Mouse (Mus musculus): Measurements from ENCODE around the gene Pdpr. TPM values are rescaled to one million over a fixed set of nuclear protein-coding genes. Genes with fewer than 3 reads are reported as not detected.

Pdpr gene
- polyA plus RNA-seq (2015; fragmentation: Nextera tagmentation; extraction: Ambion mirVana): 9.5 and 9.8 TPM in 2 replicates

DNA sequence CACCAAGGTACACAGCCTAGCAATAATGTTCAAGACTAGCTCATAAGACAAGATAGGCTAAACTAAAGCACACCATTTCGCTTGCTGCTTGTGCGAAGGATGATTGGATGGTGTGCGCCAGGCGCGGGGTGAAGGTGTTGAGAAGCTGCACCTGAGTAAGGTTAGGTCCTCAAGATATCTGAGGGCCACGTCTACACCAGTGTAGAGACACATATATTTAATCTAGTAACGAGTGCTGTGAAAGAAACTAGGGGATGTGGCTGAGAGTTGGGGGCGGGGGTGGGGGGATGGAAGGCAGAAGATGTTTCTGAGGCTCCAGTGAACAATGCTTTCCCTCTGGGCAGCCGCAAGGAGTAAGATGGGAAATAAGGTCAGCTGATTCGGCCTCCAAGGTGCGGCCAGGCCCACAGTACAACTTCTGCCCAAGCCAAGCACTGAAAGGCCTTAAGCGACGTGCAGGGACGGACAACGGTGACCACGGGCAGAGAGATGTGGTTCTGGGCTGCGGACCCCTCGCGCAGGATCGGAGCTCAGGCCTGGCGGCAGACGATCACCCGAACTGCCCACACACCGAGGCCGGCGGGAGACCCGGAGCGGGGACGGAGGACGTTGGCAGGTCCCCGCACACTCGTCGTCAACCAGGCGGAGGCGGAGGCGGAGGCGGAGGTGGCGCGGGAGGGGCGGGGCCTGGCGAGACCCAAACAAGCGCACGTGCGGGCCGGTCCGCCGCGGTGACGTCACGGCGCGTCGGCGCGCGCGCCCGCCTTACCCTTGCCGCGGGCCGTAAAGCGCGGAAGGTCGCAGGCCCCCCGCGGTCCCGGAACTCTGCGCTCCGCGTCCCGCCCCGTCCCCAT lies at the start of gene Pdpr:
Gene Pdpr (plus strand): TSS at position 766 of the 854 bp plus-strand sequence.

DNA sequence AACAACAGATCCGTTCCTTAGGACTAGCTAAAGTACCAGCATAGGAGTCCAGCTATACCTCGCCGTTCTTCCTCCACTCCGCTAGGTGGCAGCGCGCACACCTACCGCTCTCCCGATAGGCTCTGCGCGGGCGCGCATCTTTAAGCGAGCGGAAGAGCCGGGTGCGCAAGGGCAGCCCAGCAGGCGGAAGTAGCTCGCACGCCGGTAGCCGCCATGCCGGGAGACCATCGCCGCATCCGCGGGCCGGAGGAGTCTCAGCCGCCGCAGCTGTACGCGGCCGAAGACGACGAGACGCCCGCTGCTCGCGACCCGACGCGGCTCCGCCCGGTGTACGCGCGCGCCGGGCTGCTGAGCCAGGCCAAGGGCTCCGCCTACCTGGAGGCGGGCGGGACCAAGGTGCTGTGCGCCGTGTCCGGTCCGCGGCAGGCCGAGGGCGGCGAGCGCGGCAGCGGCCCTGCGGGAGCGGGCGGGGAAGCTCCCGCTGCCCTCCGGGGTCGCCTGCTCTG lies 38.2 kb upstream of the Pdpr start, which contains the start of gene Exosc6:
Gene Exosc6 (plus strand): TSS at position 182 of the 506 bp plus-strand sequence.

DNA sequence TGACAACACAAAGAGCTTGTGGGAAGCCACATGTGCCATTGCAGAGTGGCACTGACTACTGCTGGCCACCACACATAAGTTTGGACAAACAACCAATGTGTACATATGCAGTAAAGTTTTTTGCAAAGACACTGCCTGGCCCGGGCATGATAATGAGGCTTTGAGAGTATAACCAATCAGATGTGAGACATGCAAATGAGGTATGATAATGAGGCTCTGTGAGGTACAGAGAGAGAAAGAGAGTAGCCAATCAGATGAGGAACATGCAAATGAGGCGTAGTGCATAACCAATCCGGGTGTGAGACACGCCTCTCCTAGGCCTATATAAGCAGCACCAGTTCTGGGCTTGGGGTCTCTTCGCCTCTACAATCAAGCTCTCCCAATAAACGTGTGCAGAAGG lies 2.1 kb upstream of the Pdpr start, which contains the start of gene Clec18a:
Gene Clec18a (minus strand): TSS at position 101 of the 400 bp plus-strand sequence.

Other genes starting within 250 kb of the Pdpr start
- 52.9 and 53.0 TPM in 2 replicates for gene Cog4, start 248.0 kb upstream of the Pdpr start, polyA plus RNA-seq (2015; fragmentation: Nextera tagmentation; extraction: Ambion mirVana)
- 47.5 and 52.4 TPM in 2 replicates for gene Sf3b3, start 247.8 kb upstream of the Pdpr start, polyA plus RNA-seq (2015; fragmentation: Nextera tagmentation; extraction: Ambion mirVana)
- 4.5 and 6.2 TPM in 2 replicates for gene Fuk, start 192.1 kb upstream of the Pdpr start, polyA plus RNA-seq (2015; fragmentation: Nextera tagmentation; extraction: Ambion mirVana)
- gene St3gal2, start 174.7 kb upstream of the Pdpr start, polyA plus RNA-seq (2015; fragmentation: Nextera tagmentation; extraction: Ambion mirVana): 22.2 and 23.7 TPM in 2 replicates
- gene Ddx19a, start 96.8 kb upstream of the Pdpr start, polyA plus RNA-seq (2015; fragmentation: Nextera tagmentation; extraction: Ambion mirVana): 9.2 TPM in 2 replicates
- 4.8 and 5.2 TPM in 2 replicates for gene Ddx19b, start 62.9 kb upstream of the Pdpr start, polyA plus RNA-seq (2015; fragmentation: Nextera tagmentation; extraction: Ambion mirVana)
- 79.9 and 85.0 TPM in 2 replicates for gene Aars, start 61.5 kb upstream of the Pdpr start, polyA plus RNA-seq (2015; fragmentation: Nextera tagmentation; extraction: Ambion mirVana)
- gene Exosc6, start 38.3 kb upstream of the Pdpr start, polyA plus RNA-seq (2015; fragmentation: Nextera tagmentation; extraction: Ambion mirVana): not detected in 2 replicates
- 0.12 TPM in 1 of 2 replicates, not detected in the other for gene Clec18a, start 2.2 kb upstream of the Pdpr start, polyA plus RNA-seq (2015; fragmentation: Nextera tagmentation; extraction: Ambion mirVana)
- 55.0 and 58.1 TPM in 2 replicates for gene Glg1, start 164.6 kb downstream of the Pdpr start, polyA plus RNA-seq (2015; fragmentation: Nextera tagmentation; extraction: Ambion mirVana)
- 11.1 and 12.0 TPM in 2 replicates for gene Rfwd3, start 205.6 kb downstream of the Pdpr start, polyA plus RNA-seq (2015; fragmentation: Nextera tagmentation; extraction: Ambion mirVana)
- gene Mlkl, start 243.5 kb downstream of the Pdpr start, polyA plus RNA-seq (2015; fragmentation: Nextera tagmentation; extraction: Ambion mirVana): 0.52 and 0.72 TPM in 2 replicates

Measured in neural tube, postnatal 0 days (tissue).